Mouse (Mus musculus) limb, embryonic 14.5 days (tissue): ENCODE measurements around the gene Mat2a. TPM values are rescaled to one million over a fixed set of nuclear protein-coding genes. Genes with fewer than 3 reads are reported as not detected.

Experiments used
- ATAC-seq: fragments of 200-750 bp; cut with Nextera tagmentation; 2 replicates; pipeline ENCODE4 v1.8.0; 2017; ENCODE audit warnings: low read depth, moderate number of reproducible peaks, moderate TSS enrichment; ENCODE audit not compliant: low FRiP score
- DNase-seq: peaks from one replicate; pipeline ENCODE4 v3.0.0-alpha.2; 2015; ENCODE audit warnings: low spot score
- H3K27ac ChIP-seq: fragments of 300-500 bp; sonication (generic); replicated peaks from 2 replicates; pipeline ENCODE4 v1.5.1; 2014; ENCODE audit warnings: low read depth, mild to moderate bottlenecking, low read length, moderate library complexity, mixed read lengths
- H3K27me3 ChIP-seq: fragments of 300-500 bp; sonication (generic); 2 replicates; pipeline ENCODE4 v1.6.1; 2014; ENCODE audit warnings: low read length, mixed read lengths; ENCODE audit not compliant: control insufficient read depth, insufficient read depth
- H3K36me3 ChIP-seq: fragments of 300-500 bp; sonication (generic); 2 replicates; pipeline ENCODE4 v1.6.1; 2014; ENCODE audit warnings: mild to moderate bottlenecking, low read length, moderate library complexity, mixed read lengths; ENCODE audit not compliant: control insufficient read depth, insufficient read depth
- H3K4me1 ChIP-seq: fragments of 300-500 bp; sonication (generic); 2 replicates; pipeline ENCODE4 v1.6.1; 2014; ENCODE audit warnings: antibody characterized with exemption, low read length, mixed read lengths; ENCODE audit not compliant: control insufficient read depth, insufficient read depth
- H3K4me2 ChIP-seq: fragments of 300-500 bp; sonication (generic); replicated peaks from 2 replicates; pipeline ENCODE4 v1.6.1; 2014; ENCODE audit warnings: low read depth, mild to moderate bottlenecking, low read length, moderate library complexity; ENCODE audit not compliant: severe bottlenecking
- H3K4me3 ChIP-seq: fragments of 300-500 bp; sonication (generic); replicated peaks from 2 replicates; pipeline ENCODE4 v1.5.1; 2014; ENCODE audit warnings: low read length
- H3K9ac ChIP-seq: fragments of 300-500 bp; sonication (generic); 2 replicates; pipeline ENCODE4 v1.6.1; 2014; ENCODE audit warnings: mild to moderate bottlenecking, low read depth, low read length, moderate library complexity; ENCODE audit not compliant: severe bottlenecking
- H3K9me3 ChIP-seq: fragments of 300-500 bp; sonication (generic); 2 replicates; pipeline ENCODE4 v1.6.1; 2016; ENCODE audit warnings: low read length; ENCODE audit not compliant: control insufficient read depth
- POLR2A ChIP-seq: fragments of 200-500 bp; IDR thresholded peaks from 2 replicates; pipeline ENCODE4 v1.8.0; 2012; ENCODE audit warnings: inconsistent platforms, mild to moderate bottlenecking, moderate library complexity, borderline replicate concordance; ENCODE audit not compliant: insufficient read depth, insufficient read length; ENCODE audit errors: extremely low read depth
- WGBS: fragments of 180-500 bp; shearing (Covaris S2); extraction: QIAGEN DNeasy Blood & Tissue Kit; methylation state at CpG from one replicate; pipeline ENCODE4 v1.1.7; 2014; 5-methylcytosine and 5-hydroxymethylcytosine counted together
- polyA plus RNA-seq, 2 experiments: library from polyadenylated mRNA; depleted of rRNA in 1 of 2; stranded (reverse) in 1 of 2; unstranded in 1 of 2; fragments of >200 nt; fragmentation: Nextera tagmentation in 1 of 2; extraction: Ambion mirVana in 1 of 2; gene quantifications; 2 replicates each; pipeline versions ENCODE4 v1.2.1 to v1.2.3; 2012 to 2014

The Mat2a gene
- polyA plus RNA-seq (2012; rRNA removed) = 252 and 285 TPM in 2 replicates
- polyA plus RNA-seq (2014; fragmentation: Nextera tagmentation; extraction: Ambion mirVana) = 352 and 392 TPM in 2 replicates

GRCm38 (mm10) chr6:72439355-72440185 is at the start of gene Mat2a:
Mat2a (minus strand) TSS chr6:72439558.
- peak; percentile 96 for DNase-seq
- H3K27me3 ChIP-seq = no peaks in the 10 kb centered on the region
- H3K9ac ChIP-seq = peak within 1 kb of the TSS; percentile 100
- peak; percentile 100 for TF ChIP-seq POLR2A
- H3K4me2 ChIP-seq = peak within 1 kb of the TSS; percentile 82
- H3K36me3 ChIP-seq = peaks cover 37% of the 10 kb centered on the region
- peak within 1 kb of the TSS; percentile 99 for H3K27ac ChIP-seq
- ATAC-seq = peak; percentile 90
- H3K4me1 ChIP-seq = peaks cover 23% of the 10 kb centered on the region
- H3K9me3 ChIP-seq = no peaks in the 10 kb centered on the region
- H3K4me3 ChIP-seq = peak within 1 kb of the TSS; percentile 100
- WGBS = under 1% methylated on average over 68 of the region's 77 CpGs

- Histone ChIP-seq H3K27me3 (no peaks in the 10 kb centered on the region), H3K9ac (no peak overlapping the region), H3K27ac (no peak overlapping the region), H3K4me3 (no peak overlapping the region), H3K36me3 (no peaks in the 10 kb centered on the region), H3K4me1 (no peaks in the 10 kb centered on the region), H3K9me3 (no peaks in the 10 kb centered on the region), H3K4me2 (no peak overlapping the region)
- WGBS = 66% methylated on average over 3 of the region's 3 CpGs
- no peak for ATAC-seq
- no peak for TF ChIP-seq POLR2A
- DNase-seq = no peak
Observed at GRCm38 (mm10) chr6:72488850-72489249, 49.5 kb upstream of the Mat2a start.

GRCm38 (mm10) chr6:72487282-72487681 is 47.9 kb upstream of the Mat2a start:
- DNase-seq (no peak), ATAC-seq (no peak)
- Histone ChIP-seq H3K27ac (no peak overlapping the region), H3K4me1 (no peaks in the 10 kb centered on the region), H3K36me3 (no peaks in the 10 kb centered on the region), H3K27me3 (no peaks in the 10 kb centered on the region), H3K9me3 (no peaks in the 10 kb centered on the region), H3K4me2 (no peak overlapping the region), H3K4me3 (no peak overlapping the region), H3K9ac (no peak overlapping the region)
- TF ChIP-seq POLR2A = no peak
- WGBS = 57% methylated on average over 3 of the region's 3 CpGs

DNA sequence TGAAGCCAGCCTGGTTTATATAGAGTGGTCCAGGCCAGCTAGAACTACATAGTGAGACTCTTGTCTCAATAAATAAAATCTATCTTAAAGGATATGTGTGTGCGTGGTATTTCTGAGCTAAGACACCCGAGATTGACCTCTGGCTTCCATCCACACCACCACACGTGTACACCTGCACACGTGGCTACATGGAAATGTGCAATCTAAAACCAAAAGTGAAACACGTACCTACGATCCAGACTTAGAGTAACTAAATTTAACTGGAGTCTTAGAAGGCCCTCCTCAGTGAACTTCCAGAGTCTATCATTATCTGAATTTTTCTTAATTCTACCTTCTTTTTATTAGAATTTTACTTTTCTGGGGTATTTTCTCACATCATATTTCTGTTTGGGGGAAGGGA is 46.9 kb upstream of the Mat2a start:
- Histone ChIP-seq H3K9ac (no peak overlapping the region), H3K27me3 (no peaks in the 10 kb centered on the region), H3K36me3 (no peaks in the 10 kb centered on the region), H3K27ac (no peak overlapping the region), H3K4me1 (no peaks in the 10 kb centered on the region), H3K9me3 (no peaks in the 10 kb centered on the region), H3K4me3 (no peak overlapping the region), H3K4me2 (no peak overlapping the region)
- DNase-seq (no peak), ATAC-seq (no peak)
- TF ChIP-seq POLR2A = no peak
- 83% methylated on average over 6 of the region's 6 CpGs for WGBS

GRCm38 (mm10) chr6:72484887-72485286 is 45.5 kb upstream of the Mat2a start:
- ATAC-seq (no peak), DNase-seq (no peak)
- TF ChIP-seq POLR2A = no peak
- WGBS = 80% methylated on average over 4 of the region's 4 CpGs
- H3K9ac ChIP-seq = no peak overlapping the region
- H3K9me3 ChIP-seq = no peaks in the 10 kb centered on the region
- no peak overlapping the region for H3K4me2 ChIP-seq
- no peaks in the 10 kb centered on the region for H3K36me3 ChIP-seq
- no peak overlapping the region for H3K27ac ChIP-seq
- H3K4me1 ChIP-seq = no peaks in the 10 kb centered on the region
- H3K4me3 ChIP-seq = no peak overlapping the region
- no peaks in the 10 kb centered on the region for H3K27me3 ChIP-seq
